Mouse (Mus musculus): ENCODE results near the gene Mprip. TPM values are rescaled to one million over a fixed set of nuclear protein-coding genes. Genes with fewer than 3 reads are reported as not detected.
"Not testable (repeated sequence)": the region's sequence is repeated elsewhere in the genome, so short reads cannot be mapped to it uniquely, and the experiment has no call there.

The Mprip gene
- 10 to 100 TPM; 75.6 to 87.2 TPM for total RNA-seq (2021)
- long read RNA-seq, experiment 1, full-length matches to known transcripts, result 141 of 235 reads
- long read RNA-seq, experiment 1, partial matches to known transcripts, result 16 of 235 reads
- long read RNA-seq, experiment 1, other reads (novel, unspliced or antisense), result 78 of 235 reads
- long read RNA-seq, experiment 2, full-length matches to known transcripts, result 126 of 219 reads
- long read RNA-seq, experiment 2, partial matches to known transcripts, result 11 of 219 reads
- long read RNA-seq, experiment 2, other reads (novel, unspliced or antisense), result 82 of 219 reads

GRCm38 (mm10) chr11:59661005-59661404 is at the start of gene Mprip:
Mprip (plus strand) TSS chr11:59661305.
- TF ChIP-seq CTCF (IDR thresholded peaks at IDR 0.05), result no peak
- intact Hi-C loops (cut with DNase I), result loop anchor here (2.0 to 5.0 kb wide), 3 partner anchors 24 to 66 kb away; no protein-coding TSS in a partner anchor
- Histone ChIP-seq H3K4me3 (peak within 1 kb of the TSS; percentile 86), H3K27ac (peak within 1 kb of the TSS; percentile 97)
- DNase-seq, result no peak

- DNase-seq, result no peak
- Histone ChIP-seq H3K27ac (no peak overlapping the region), H3K4me3 (no peak overlapping the region)
- no peak for TF ChIP-seq CTCF (IDR thresholded peaks at IDR 0.05)
- intact Hi-C loops (cut with DNase I), result loop anchor here (5.0 kb wide), 1 partner anchor 84 kb away; the partner anchor contains the start of gene Zkscan17
Measured at GRCm38 (mm10) chr11:59611646-59612045, 49.5 kb upstream of the Mprip start.

DNA sequence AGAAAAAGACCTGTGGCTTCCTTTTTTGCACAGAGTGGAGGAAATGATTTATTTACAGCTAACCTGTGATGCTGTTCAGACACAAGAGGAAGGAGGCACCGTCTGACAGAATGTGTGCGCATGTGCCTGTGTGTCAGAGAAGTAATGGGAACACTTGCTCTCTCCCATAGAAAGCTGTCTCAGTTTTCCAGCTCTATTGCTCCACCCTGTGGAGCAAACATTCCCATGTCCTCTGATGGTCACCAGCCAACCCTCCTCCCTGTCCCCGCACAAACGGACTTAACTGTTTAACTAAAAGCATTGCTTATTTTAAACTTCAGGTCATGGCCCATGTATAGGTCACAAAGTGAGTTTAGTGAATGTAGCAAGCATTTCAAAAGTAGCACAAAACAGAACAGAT is 47.0 kb upstream of the Mprip start:
- intact Hi-C loops (cut with DNase I), result loop anchor here (5.0 kb wide), 1 partner anchor 87 kb away; the partner anchor contains the start of gene Zkscan17
- peak; percentile 57 for TF ChIP-seq CTCF (IDR thresholded peaks at IDR 0.05)
- Histone ChIP-seq H3K27ac (no peak overlapping the region), H3K4me3 (no peak overlapping the region)
- DNase-seq, result peak; percentile 34

GRCm38 (mm10) chr11:59616986-59617385 is 44.1 kb upstream of the Mprip start:
- intact Hi-C loops (cut with DNase I); DNase-seq; H3K4me3 ChIP-seq; H3K27ac ChIP-seq: not testable (repeated sequence)

- intact Hi-C loops (cut with DNase I), result no loop called here
- no peak for DNase-seq
- no peak overlapping the region for H3K27ac ChIP-seq
- TF ChIP-seq CTCF (IDR thresholded peaks at IDR 0.05), result no peak
- no peak overlapping the region for H3K4me3 ChIP-seq
Measured at GRCm38 (mm10) chr11:59622214-59622613, 38.9 kb upstream of the Mprip start.

DNA sequence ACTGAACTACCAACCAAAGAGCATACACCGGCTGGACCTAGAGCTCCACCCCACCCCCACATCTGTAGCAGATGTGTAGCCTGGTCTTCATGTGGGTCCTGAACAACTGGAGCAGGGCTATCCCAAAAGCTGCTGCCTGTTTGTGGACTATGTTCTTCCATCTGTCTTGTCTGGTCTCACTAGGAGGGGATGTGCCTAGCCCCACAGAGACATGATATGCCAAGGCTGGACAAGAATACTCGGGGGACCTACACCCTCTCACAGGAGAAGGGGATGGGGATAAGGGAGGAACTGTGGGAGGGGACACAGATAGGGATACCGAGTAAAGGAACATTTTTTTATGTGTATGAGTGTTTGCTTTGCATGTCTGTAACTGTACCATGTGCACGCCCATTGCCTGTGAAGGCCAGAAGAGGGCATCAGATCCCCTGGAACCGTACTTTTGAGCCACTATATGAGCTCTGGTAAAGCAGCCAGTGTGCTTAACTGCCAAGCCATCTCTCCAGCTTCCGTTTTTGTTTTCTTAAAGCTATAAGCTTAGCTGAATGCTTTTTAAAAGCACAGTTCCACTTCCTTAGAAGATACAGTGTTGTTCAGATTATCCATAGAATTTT is 37.0 kb upstream of the Mprip start:
- peak; percentile 83 for TF ChIP-seq CTCF (IDR thresholded peaks at IDR 0.05)
- intact Hi-C loops (cut with DNase I), result loop anchor here (2.0 kb wide), 1 partner anchor 123 kb away; no protein-coding TSS in a partner anchor
- H3K4me3 ChIP-seq, result no peak overlapping the region
- H3K27ac ChIP-seq, result no peak overlapping the region
- peak; percentile 60 for DNase-seq

DNA sequence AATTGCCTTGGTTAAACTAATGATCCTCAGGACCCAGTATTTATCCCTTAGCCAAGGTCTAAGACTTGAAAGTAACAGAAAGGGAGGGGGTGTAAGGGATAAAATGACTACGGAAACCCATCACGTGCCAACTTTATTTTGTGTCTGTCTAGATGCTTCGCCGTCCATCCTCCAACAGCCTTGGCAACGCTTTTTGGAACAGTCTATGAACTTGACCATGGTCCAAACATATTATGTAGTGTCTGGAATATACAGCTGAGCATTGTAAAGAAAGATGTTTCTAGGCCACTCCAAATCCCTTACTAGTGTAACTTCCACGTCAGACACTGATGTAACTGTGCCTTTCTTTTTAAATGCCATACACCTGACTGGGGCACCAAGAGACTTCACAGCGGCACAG is 34.9 kb upstream of the Mprip start:
- intact Hi-C loops (cut with DNase I), result no loop called here
- no peak overlapping the region for H3K27ac ChIP-seq
- no peak for TF ChIP-seq CTCF (IDR thresholded peaks at IDR 0.05)
- H3K4me3 ChIP-seq, result no peak overlapping the region
- DNase-seq, result no peak

- no peak for TF ChIP-seq CTCF (IDR thresholded peaks at IDR 0.05)
- intact Hi-C loops (cut with DNase I), result no loop called here
- Histone ChIP-seq H3K27ac (no peak overlapping the region), H3K4me3 (no peak overlapping the region)
- DNase-seq, result no peak
Measured at GRCm38 (mm10) chr11:59628177-59628576, 32.9 kb upstream of the Mprip start.

- TF ChIP-seq CTCF (IDR thresholded peaks at IDR 0.05), result no peak
- intact Hi-C loops (cut with DNase I), result loop anchor here (5.0 kb wide), 1 partner anchor 102 kb away; no protein-coding TSS in a partner anchor
- no peak overlapping the region for H3K27ac ChIP-seq
- no peak for DNase-seq
- no peak overlapping the region for H3K4me3 ChIP-seq
Measured at GRCm38 (mm10) chr11:59629871-59630270, 31.2 kb upstream of the Mprip start.

DNA sequence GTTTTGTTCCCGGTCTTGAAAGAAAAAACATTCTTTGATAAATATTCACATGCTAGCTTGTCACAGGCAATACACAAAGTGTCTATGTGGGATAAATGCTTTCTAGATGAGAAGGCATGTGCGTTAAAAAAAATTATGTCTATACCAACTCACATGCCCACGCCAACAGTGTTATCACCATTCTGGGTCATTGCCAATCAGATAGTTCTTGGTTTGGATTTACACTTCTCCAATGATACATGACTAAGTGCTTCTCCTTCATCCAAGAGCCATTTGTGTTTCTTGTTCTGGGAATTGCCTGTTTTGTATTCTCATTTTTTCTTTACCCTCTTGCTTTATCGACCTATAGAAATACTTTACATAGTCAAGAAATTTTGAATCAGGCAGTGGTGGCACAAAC is 29.1 kb upstream of the Mprip start:
- TF ChIP-seq CTCF (IDR thresholded peaks at IDR 0.05), result no peak
- H3K4me3 ChIP-seq, result no peak overlapping the region
- intact Hi-C loops (cut with DNase I), result loop anchor here (2.0 to 5.0 kb wide), 2 partner anchors 100 to 115 kb away; no protein-coding TSS in a partner anchor
- DNase-seq, result no peak
- no peak overlapping the region for H3K27ac ChIP-seq

DNA sequence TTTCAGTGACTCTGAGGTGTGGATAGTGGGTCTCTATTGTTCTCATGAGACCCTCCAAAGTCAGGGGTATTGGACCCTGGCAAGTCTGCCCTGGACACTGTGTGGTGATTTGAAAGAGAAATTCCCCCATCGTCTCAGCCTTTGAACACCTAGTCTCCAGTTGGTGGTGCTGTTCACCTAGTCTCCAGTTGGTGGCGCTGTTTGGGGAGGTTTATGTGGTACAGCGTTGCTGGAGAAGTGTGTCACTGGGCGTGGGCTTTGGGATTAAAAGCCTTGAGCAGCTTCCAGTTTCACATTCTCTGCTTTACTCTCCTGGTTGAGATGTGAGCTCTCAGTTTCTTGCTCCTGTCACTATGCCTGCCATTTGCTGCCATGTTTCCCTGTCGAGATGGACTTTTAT is 28.1 kb upstream of the Mprip start:
- peak; percentile 69 for DNase-seq
- intact Hi-C loops (cut with DNase I), result loop anchor here (2.0 to 5.0 kb wide), 2 partner anchors 99 to 114 kb away; no protein-coding TSS in a partner anchor
- Histone ChIP-seq H3K27ac (no peak overlapping the region), H3K4me3 (no peak overlapping the region)
- TF ChIP-seq CTCF (IDR thresholded peaks at IDR 0.05), result peak; percentile 84

GRCm38 (mm10) chr11:59634001-59634660 is 27.0 kb upstream of the Mprip start:
- intact Hi-C loops (cut with DNase I), result loop anchor here (5.0 kb wide), 1 partner anchor 98 kb away; no protein-coding TSS in a partner anchor
- no peak for TF ChIP-seq CTCF (IDR thresholded peaks at IDR 0.05)
- Histone ChIP-seq H3K27ac (no peak overlapping the region), H3K4me3 (no peak overlapping the region)
- no peak for DNase-seq

All from gastrocnemius, adult 2 months (tissue).